Mouse (Mus musculus) stomach, embryonic 16.5 days (tissue): ENCODE data around the gene Tasp1. TPM values are rescaled to one million over a fixed set of nuclear protein-coding genes. Genes with fewer than 3 reads are reported as not detected.
A peak's percentile ranks its signal among the peaks of the same experiment; 100 is the strongest.

Source experiments
- ATAC-seq: fragments of 200-750 bp; cut with Nextera tagmentation; 2 replicates; pipeline ENCODE4 v1.8.0; 2017; ENCODE audit warnings: moderate number of reproducible peaks, moderate TSS enrichment; ENCODE audit not compliant: insufficient read depth, low FRiP score
- H3K27ac ChIP-seq: fragments of 300-500 bp; sonication (generic); 2 replicates; pipeline ENCODE4 v1.5.1; 2014; ENCODE audit warnings: low read length
- H3K27me3 ChIP-seq: fragments of 300-500 bp; sonication (generic); 2 replicates; pipeline ENCODE4 v1.6.1; 2014; ENCODE audit warnings: low read length, control low read depth, mixed read lengths; ENCODE audit not compliant: control insufficient read depth, insufficient read depth
- H3K36me3 ChIP-seq: fragments of 300-500 bp; sonication (generic); 2 replicates; pipeline ENCODE4 v1.6.1; 2014; ENCODE audit warnings: low read length; ENCODE audit not compliant: control insufficient read depth, insufficient read depth
- H3K4me1 ChIP-seq: fragments of 300-500 bp; sonication (generic); 2 replicates; pipeline ENCODE4 v1.6.1; 2014; ENCODE audit warnings: low read length, control low read depth, mixed read lengths; ENCODE audit not compliant: control insufficient read depth, insufficient read depth
- H3K4me2 ChIP-seq: fragments of 300-500 bp; sonication (generic); 2 replicates; pipeline ENCODE4 v1.6.1; 2014; ENCODE audit warnings: low read depth, low read length, mixed read lengths
- H3K4me3 ChIP-seq: fragments of 300-500 bp; sonication (generic); replicated peaks from 2 replicates; pipeline ENCODE4 v1.5.1; 2014; ENCODE audit warnings: mild to moderate bottlenecking, low read length
- H3K9ac ChIP-seq: fragments of 300-500 bp; sonication (generic); 2 replicates; pipeline ENCODE4 v1.6.1; 2014; ENCODE audit warnings: low read length
- H3K9me3 ChIP-seq: fragments of 300-500 bp; sonication (generic); replicated peaks from 2 replicates; pipeline ENCODE4 v1.6.1; 2016; ENCODE audit warnings: low read length, control low read depth; ENCODE audit not compliant: control insufficient read depth
- WGBS: fragments of 180-500 bp; shearing (Covaris S2); extraction: QIAGEN DNeasy Blood & Tissue Kit; methylation state at CpG from one replicate; pipeline ENCODE4 v1.1.7; 2014; 5-methylcytosine and 5-hydroxymethylcytosine counted together
- polyA plus RNA-seq: library from polyadenylated mRNA; unstranded; fragments of >200 nt; fragmentation: Nextera tagmentation; extraction: Ambion mirVana; gene quantifications from 2 replicates; pipeline ENCODE4 v1.2.1, GENCODE M21; 2015

The Tasp1 gene
- polyA plus RNA-seq, 1 experiment from 2014 or later = 23.9 TPM

DNA sequence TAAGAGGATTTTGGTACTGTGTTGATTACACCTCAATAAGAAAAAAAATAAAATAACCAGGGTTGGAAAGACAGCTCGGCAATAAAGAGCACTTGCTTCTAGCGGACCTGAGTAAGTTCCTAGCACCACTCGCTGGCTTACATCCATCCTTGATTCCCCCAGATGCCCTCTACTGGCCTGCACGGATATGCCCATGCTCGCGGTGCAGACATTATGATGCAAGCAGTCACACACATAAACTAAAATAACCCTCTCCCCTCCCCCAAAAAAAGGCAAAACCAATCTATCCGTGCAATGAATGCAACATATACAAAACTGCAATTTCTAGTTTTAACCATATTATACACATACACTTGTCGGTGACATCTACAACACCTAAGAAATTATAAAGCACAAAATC, 929 bp downstream of the Tasp1 start:
- no peaks in the 10 kb centered on the region for H3K27me3 ChIP-seq
- H3K9ac ChIP-seq = peak overlapping the region; percentile 79
- no peaks in the 10 kb centered on the region for H3K9me3 ChIP-seq
- H3K4me2 ChIP-seq = peak overlapping the region; percentile 95
- H3K4me3 ChIP-seq = peak overlapping the region; percentile 60
- peaks cover 7% of the 10 kb centered on the region; the same call in 1 of the 2 replicates for H3K4me1 ChIP-seq
- H3K36me3 ChIP-seq = no peaks in the 10 kb centered on the region
- WGBS = 81% methylated on average over 8 of the region's 8 CpGs
- no peak for ATAC-seq
- no peak overlapping the region for H3K27ac ChIP-seq

DNA sequence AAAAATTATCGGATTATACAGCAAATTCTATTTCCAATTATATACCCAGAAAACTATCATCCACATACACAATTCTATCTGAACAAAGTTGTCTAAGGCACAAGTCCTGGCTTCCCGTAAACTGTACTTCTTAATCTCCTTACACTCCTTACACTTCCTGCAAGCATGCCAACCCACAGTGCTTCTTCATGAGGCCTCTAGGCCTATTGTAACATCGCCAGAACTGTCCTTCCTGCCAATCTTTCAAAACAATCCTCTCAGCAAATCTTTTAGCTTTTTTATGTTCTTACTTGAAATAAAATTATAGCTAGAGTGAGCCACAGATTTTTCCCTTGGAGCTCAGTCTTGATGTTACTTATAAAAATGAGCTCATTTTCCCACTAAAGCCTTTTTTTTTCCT, 5.1 kb downstream of the Tasp1 start:
- 81% methylated on average over 3 of the region's 3 CpGs for WGBS

DNA sequence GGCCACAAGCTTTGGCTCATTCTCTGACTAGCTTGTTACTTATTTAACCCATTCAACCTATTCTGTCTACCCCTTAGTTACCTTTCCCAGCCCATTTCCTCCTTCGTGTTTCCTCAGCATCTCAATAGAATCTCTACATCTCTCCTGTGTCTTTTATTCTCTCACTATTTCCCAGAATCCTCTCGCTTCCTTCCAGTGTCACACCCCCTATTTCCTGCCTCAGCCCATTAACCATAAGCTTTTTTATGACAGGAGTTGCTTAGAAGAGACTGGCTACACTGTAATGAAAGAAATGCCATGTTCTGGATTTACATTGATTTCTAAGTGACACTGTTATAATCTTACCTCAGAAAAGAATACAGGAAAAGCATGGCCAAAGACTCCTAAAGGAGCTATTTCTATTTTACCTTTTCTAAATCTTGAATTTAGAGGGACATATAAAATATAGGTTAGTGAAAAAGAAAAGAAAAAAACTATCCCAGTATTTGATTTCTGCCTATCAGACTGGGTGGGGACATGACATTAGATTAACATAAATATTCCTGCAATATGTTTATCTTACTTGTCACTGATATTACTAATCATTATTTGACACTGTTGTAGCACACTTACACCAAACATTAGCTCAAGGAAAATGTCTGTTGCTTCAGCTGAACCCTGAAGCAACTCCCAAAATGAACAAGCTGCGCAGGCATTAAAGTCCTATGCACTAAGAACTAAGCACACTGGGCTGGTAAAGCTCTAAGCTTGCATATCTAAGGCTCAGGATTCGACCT, 6.3 kb downstream of the Tasp1 start:
- Histone ChIP-seq H3K4me2 (no peak overlapping the region), H3K4me1 (0 out of 2 replicates have a peak, but pooled peaks cover 2% of the 10 kb centered on the region), H3K27ac (no peak overlapping the region), H3K4me3 (no peak overlapping the region), H3K9me3 (no peaks in the 10 kb centered on the region), H3K9ac (no peak overlapping the region), H3K36me3 (peaks cover 4% of the 10 kb centered on the region), H3K27me3 (no peaks in the 10 kb centered on the region)
- WGBS = 76% methylated on average over 4 of the region's 4 CpGs
- no peak for ATAC-seq

More for the DNA sequence above, 5.1 kb downstream of the Tasp1 start:
- H3K27ac ChIP-seq = no peak overlapping the region
- no peak overlapping the region for H3K9ac ChIP-seq
- no peaks in the 10 kb centered on the region for H3K27me3 ChIP-seq
- ATAC-seq = no peak
- peaks cover 3% of the 10 kb centered on the region; the same call in 1 of the 2 replicates for H3K36me3 ChIP-seq
- no peaks in the 10 kb centered on the region for H3K9me3 ChIP-seq
- no peak overlapping the region for H3K4me3 ChIP-seq
- no peak overlapping the region for H3K4me2 ChIP-seq
- peaks cover 7% of the 10 kb centered on the region; the same call in 1 of the 2 replicates for H3K4me1 ChIP-seq

- no peaks in the 10 kb centered on the region for H3K27me3 ChIP-seq
- no peak overlapping the region for H3K9ac ChIP-seq
- no peaks in the 10 kb centered on the region for H3K9me3 ChIP-seq
- no peak overlapping the region for H3K27ac ChIP-seq
- 89% methylated on average over 6 of the region's 6 CpGs for WGBS
- H3K36me3 ChIP-seq = peaks cover 9% of the 10 kb centered on the region
- H3K4me2 ChIP-seq = no peak overlapping the region
- ATAC-seq = no peak
- H3K4me1 ChIP-seq = 0 out of 2 replicates have a peak, but pooled peaks cover 2% of the 10 kb centered on the region
- no peak overlapping the region for H3K4me3 ChIP-seq
Observed at GRCm38 (mm10) chr2:140058125-140058524, 8.5 kb downstream of the Tasp1 start.

DNA sequence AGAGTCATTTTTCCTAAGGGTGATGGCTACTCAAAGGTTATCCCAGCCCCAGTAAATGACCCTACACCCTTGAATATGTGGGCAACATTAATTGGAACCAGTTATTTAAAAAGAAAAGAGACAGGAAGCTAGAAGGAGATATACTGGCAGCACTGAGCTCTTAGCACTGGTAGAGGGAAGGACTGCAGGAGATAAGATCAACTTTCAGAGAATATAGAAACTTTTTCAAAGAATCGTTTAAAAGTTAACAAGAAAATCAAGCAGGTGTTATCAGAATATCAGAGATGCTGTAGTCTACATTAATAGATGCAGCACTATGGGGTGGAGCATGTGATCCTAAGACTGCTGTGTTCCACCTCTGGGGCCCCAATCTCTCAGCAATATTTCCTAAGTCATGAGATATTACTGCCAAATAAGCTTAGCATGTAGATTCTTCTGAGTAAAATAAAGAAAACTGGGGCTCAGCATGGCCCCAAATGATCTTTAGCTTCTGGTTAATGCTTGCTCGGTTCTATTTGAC, 14.9 kb downstream of the Tasp1 start:
- Histone ChIP-seq H3K4me2 (no peak overlapping the region), H3K4me1 (no peaks in the 10 kb centered on the region), H3K9ac (no peak overlapping the region), H3K36me3 (peaks cover 5% of the 10 kb centered on the region; the same call in 1 of the 2 replicates), H3K4me3 (no peak overlapping the region), H3K9me3 (no peaks in the 10 kb centered on the region), H3K27me3 (no peaks in the 10 kb centered on the region), H3K27ac (no peak overlapping the region)
- WGBS = 88% methylated on average over 2 of the region's 2 CpGs
- ATAC-seq = no peak

DNA sequence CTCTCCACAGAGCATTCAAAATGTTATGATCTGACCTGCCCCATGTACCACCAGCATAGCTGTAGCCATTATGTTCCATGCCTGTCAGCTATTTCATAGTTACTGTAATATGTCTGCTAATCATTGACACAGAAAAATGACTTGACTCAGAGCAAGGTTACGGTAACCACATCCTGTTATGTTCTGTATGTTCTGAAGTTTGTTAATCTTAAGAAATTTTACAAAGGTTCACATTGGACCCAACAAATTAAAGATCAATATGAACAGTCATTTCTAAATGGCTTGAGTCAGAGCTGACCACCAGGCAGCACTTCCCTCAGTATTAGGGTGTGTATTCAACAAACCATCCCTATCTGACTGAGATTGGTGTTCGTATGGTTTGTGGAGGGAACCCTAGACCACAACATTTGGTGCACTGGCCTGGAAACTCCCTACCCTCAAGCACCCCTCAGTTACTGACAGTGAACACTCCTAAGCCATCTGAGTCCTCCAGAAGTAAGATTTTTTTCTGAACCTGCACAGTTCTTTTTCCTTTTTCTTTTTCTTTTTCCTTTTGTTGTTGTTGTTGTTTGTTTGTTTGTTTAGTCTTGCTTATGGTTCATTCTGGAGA, 24.0 kb downstream of the Tasp1 start:
- no peak overlapping the region for H3K4me2 ChIP-seq
- H3K4me1 ChIP-seq = no peaks in the 10 kb centered on the region
- no peaks in the 10 kb centered on the region for H3K36me3 ChIP-seq
- ATAC-seq = no peak
- H3K27me3 ChIP-seq = no peaks in the 10 kb centered on the region
- H3K9me3 ChIP-seq = no peaks in the 10 kb centered on the region
- H3K27ac ChIP-seq = no peak overlapping the region
- H3K4me3 ChIP-seq = no peak overlapping the region
- 82% methylated on average over 2 of the region's 2 CpGs for WGBS
- H3K9ac ChIP-seq = no peak overlapping the region

DNA sequence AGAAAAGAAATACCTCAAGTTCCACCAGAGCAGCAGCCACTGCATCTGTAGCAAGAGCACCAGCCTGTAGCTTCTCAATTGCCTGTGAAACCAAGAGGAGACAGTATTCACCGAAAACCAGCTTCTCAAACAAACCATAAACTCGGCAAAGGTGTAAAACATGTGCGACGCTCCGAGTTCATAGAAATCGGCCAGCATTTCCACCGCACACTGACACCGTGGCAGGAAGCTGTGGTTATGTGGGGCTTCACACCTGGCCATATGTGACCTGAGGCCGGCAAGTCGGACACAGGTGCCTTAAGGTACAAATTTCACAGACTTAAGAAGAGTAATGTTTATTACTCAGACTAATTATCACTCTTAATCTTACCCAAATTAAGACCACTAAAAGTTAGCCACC, 24.5 kb downstream of the Tasp1 start:
- 94% methylated on average over 10 of the region's 10 CpGs for WGBS
- H3K4me1 ChIP-seq = no peaks in the 10 kb centered on the region
- no peaks in the 10 kb centered on the region for H3K36me3 ChIP-seq
- no peak for ATAC-seq
- no peaks in the 10 kb centered on the region for H3K27me3 ChIP-seq
- no peaks in the 10 kb centered on the region for H3K9me3 ChIP-seq
- no peak overlapping the region for H3K27ac ChIP-seq
- no peak overlapping the region for H3K4me2 ChIP-seq
- no peak overlapping the region for H3K9ac ChIP-seq
- no peak overlapping the region for H3K4me3 ChIP-seq

DNA sequence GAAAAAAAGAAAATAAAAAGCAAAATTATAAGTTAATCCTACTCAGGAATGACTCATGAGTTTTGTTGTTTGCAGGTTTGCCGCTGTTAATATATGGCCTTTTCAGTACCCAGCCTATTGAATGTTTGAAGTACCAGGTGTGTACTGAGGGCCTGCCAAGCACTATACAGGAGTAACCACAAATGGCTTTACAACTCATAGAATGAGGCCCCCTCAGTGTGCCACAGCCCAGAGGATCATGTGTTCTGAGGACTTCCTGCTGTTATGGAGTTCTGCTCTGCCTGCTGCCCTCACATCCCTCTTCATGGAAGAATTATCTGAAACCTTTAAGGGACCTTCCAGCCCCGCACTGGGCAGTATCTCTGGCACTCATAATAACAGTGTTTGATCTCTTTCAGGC, 29.1 kb downstream of the Tasp1 start:
- H3K27ac ChIP-seq = no peak overlapping the region
- H3K4me3 ChIP-seq = no peak overlapping the region
- H3K27me3 ChIP-seq = no peaks in the 10 kb centered on the region
- no peaks in the 10 kb centered on the region for H3K9me3 ChIP-seq
- H3K4me2 ChIP-seq = no peak overlapping the region
- no peaks in the 10 kb centered on the region for H3K4me1 ChIP-seq
- no peak overlapping the region for H3K9ac ChIP-seq
- no peak for ATAC-seq
- H3K36me3 ChIP-seq = no peaks in the 10 kb centered on the region
- WGBS = 88% methylated on average over 2 of the region's 2 CpGs

GRCm38 (mm10) chr2:140036854-140037253, 29.8 kb downstream of the Tasp1 start:
- Histone ChIP-seq H3K4me1 (no peaks in the 10 kb centered on the region), H3K4me2 (no peak overlapping the region), H3K9me3 (no peaks in the 10 kb centered on the region), H3K9ac (no peak overlapping the region), H3K4me3 (no peak overlapping the region), H3K27ac (no peak overlapping the region), H3K27me3 (no peaks in the 10 kb centered on the region), H3K36me3 (no peaks in the 10 kb centered on the region)
- ATAC-seq = no peak
